Mouse (Mus musculus) thymus, postnatal 36 days (tissue): ENCODE measurements around the gene Hoxb7.

Source experiments
- DNase-seq, 2 experiments: peaks; one replicate each; pipeline ENCODE4 v3.0.0; 2022; ENCODE audit warnings: mixed read lengths in 2 of 2

The Hoxb7 gene

DNA sequence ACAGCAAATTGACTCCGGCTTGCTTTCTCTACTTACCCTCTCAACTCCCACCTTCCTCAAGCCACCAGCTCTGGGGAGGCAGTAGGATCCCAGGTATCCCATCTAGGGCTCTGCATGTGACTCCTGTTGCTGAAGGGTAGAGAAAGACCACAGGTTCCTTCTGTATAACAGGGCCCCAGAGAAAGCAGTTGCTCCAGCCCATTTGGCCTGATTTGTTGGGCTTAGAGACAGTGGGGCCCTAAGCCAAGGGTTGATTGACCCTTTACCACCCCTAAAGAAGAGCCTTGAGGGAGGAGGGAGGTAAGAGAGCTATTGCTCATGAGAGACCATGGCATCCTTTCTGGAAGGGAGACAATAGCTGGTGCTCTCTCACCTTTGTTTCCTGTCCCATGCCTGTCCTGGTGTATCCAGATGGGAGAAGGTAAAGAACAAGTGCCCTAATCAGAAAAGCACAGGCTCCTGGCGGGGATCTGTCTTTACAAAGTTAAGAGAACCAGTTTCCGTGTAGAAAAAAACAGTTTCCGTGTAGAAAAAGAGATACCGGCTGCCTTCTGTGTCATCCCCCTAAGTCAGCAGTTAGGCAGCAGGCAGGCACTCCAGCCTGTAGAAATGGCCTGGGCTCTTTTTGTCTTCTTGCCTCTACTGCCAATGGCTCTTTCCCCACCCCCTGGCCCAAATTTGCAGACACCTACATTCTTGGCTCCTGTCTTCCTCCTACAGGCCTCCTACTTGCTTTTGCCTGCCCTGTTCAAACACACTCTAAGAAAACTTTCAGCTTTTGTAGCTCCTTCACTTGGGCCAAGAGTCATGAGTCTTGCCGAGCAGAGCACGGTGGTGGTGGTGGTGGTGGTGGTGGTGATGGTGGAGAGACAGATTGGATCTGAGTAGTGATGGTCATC is 52.8 kb downstream of the Hoxb7 start:
- no peak for DNase-seq
